Mouse (Mus musculus) megakaryocyte, embryonic 14.5 days (primary cell): Measurements from ENCODE around the gene Gm37240. TPM values are rescaled to one million over a fixed set of nuclear protein-coding genes. Genes with fewer than 3 reads are reported as not detected.
A peak's percentile ranks its signal among the peaks of the same experiment; 100 is the strongest.
"Not testable (repeated sequence)": the region's sequence is repeated elsewhere in the genome, so short reads cannot be mapped to it uniquely, and the experiment has no call there.

Experiments
- H3K27me3 ChIP-seq: replicated peaks from 2 replicates; pipeline ENCODE3; 2012; ENCODE audit warnings: inconsistent platforms
- H3K36me3 ChIP-seq: replicated peaks from 2 replicates; pipeline ENCODE3; 2012; ENCODE audit warnings: low read length, inconsistent platforms, mixed read lengths
- H3K4me1 ChIP-seq: 2 replicates; pipeline ENCODE4 v1.6.1; 2012; ENCODE audit warnings: inconsistent platforms
- H3K4me3 ChIP-seq: replicated peaks from 2 replicates; pipeline ENCODE3; 2012; ENCODE audit warnings: moderate library complexity, mild to moderate bottlenecking, inconsistent platforms
- H3K9me3 ChIP-seq: 2 replicates; pipeline ENCODE4 v1.6.1; 2012; ENCODE audit warnings: inconsistent platforms
- FLI1 ChIP-seq: IDR thresholded peaks from 2 replicates; pipeline ENCODE4 v1.6.1; 2012; ENCODE audit warnings: low read length, inconsistent platforms, mixed read lengths
- GATA1 ChIP-seq: IDR thresholded peaks from 3 replicates; pipeline ENCODE4 v1.6.1; 2012; ENCODE audit warnings: mixed read lengths, low read length, inconsistent platforms, borderline replicate concordance
- polyA plus RNA-seq: library from polyadenylated mRNA; stranded (reverse); fragments of >175 nt; gene quantifications from 2 replicates; pipeline ENCODE4 v1.2.3, GENCODE M21; 2012; ENCODE audit warnings: low replicate concordance; ENCODE audit not compliant: insufficient read depth

Gm37240 gene
- polyA plus RNA-seq, 1 experiment, result not detected

DNA sequence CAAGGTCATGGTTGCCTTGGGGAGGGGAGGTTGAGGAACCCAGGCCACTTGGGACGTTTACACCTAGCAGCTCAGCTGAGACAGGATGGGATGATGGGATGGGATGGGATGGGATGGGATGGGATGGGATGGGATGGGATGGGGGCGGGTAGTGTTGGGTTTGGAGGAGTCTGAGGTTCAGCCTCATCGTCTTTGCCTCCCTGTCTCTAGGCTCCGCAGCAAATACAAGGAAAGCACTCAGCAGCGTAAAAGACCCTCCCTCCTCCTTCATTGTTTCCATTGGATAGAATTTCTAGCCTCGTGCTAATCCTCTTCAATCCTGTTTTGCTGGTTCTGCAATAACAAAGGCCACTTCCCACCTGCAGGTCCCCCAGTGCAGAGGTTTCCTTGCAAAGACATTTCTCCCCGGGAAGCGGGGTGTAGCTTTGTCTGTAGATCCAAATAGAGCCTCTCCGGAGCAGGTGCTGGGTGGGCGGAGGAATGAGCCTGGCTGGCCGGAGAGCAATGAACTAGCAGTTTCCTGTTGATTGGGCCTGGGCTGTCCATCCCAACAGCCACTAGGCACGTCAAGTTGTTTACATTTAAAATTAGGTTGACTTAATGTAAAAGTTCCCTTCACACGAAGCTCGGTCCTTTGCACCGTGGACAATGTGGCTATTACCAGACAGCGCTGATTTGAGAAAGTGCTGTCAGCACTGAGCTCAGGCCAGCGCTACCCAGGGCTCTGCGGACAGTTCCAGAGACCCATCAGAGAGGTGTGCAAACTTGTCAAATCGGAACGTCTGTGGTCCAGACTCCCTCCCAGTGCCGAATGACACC is 1221.9 kb downstream of the Gm37240 start:
- Histone ChIP-seq H3K4me3 (peak overlapping the region; percentile 91), H3K36me3 (no peaks in the 10 kb centered on the region), H3K9me3 (peaks cover 13% of the 10 kb centered on the region), H3K4me1 (peaks cover 27% of the 10 kb centered on the region), H3K27me3 (peaks cover 80% of the 10 kb centered on the region)
- TF ChIP-seq FLI1, result no peak

DNA sequence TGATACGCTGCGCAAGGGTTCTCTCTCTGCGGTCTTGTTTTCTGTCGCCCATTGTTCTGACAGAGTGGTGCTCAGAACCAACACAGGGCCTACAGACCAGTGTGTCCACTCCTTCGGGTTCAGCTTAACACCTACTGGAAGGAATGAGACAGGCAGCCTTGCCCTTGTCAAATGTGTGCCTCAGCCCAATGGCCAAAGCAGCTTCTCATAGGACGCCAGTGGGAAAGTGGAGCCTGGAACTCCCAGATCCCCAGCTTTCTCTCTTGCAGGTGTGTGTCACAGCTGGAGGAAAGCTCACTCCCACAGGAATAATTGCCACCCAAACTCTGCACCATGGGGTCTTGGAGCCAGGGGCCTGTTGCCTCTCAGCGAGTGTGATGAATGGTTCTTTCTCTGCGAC is 1222.6 kb downstream of the Gm37240 start:
- Histone ChIP-seq H3K4me1 (peaks cover 27% of the 10 kb centered on the region), H3K27me3 (peaks cover 80% of the 10 kb centered on the region)

DNA sequence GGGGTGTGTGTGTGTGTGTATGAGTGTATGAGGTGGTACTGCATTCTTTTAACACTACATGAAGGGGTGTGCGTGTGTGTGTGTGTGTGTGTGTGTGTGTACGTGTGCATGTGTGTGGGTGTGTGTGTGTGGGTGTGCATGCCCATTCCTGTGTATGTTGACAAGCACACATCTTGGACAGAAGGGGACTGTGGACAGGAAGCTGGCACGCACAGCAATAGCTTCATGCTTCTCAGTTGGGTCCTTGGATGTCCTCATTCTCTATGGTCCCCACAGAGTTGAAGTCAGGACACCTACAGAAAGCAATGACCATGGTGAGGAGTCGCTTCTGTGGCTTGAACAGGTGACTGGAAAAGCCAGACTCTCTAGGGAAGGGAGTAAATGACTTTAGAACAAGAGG is 1223.5 kb downstream of the Gm37240 start:
- no peak overlapping the region for H3K4me3 ChIP-seq
- peaks cover 17% of the 10 kb centered on the region for H3K9me3 ChIP-seq
- H3K36me3 ChIP-seq, result no peaks in the 10 kb centered on the region
- H3K4me1 ChIP-seq, result peaks cover 27% of the 10 kb centered on the region
- H3K27me3 ChIP-seq, result peaks cover 75% of the 10 kb centered on the region
- TF ChIP-seq FLI1, result no peak
- no peak for TF ChIP-seq GATA1

More for the DNA sequence above, 1222.6 kb downstream of the Gm37240 start:
- H3K9me3 ChIP-seq, result peaks cover 13% of the 10 kb centered on the region
- H3K4me3 ChIP-seq, result no peak overlapping the region
- no peaks in the 10 kb centered on the region for H3K36me3 ChIP-seq
- TF ChIP-seq FLI1 (no peak), GATA1 (no peak)

DNA sequence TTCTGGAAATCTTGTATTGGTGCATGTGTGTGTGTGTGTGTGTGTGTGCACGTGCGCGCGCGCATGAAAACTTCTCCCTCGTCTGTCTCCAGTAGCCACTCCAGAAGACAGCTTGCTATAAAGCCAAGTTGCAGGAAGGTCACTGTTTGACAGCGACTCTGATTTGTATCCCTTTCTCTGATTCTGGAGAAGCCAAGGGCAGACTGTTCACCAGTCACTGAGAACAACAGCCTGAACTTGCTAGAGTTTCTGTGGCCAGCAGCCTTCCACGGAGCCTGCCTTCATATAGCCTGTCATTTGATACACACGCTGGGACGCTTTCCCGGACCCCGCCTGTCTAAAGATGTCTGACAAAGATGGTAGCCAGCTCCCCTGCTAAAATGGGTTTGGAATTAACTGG is 1224.2 kb downstream of the Gm37240 start:
- H3K27me3 ChIP-seq, result peaks cover 70% of the 10 kb centered on the region
- TF ChIP-seq FLI1, result no peak
- no peak for TF ChIP-seq GATA1
- H3K4me1 ChIP-seq, result peaks cover 24% of the 10 kb centered on the region
- no peak overlapping the region for H3K4me3 ChIP-seq
- peaks cover 25% of the 10 kb centered on the region for H3K9me3 ChIP-seq
- no peaks in the 10 kb centered on the region for H3K36me3 ChIP-seq

DNA sequence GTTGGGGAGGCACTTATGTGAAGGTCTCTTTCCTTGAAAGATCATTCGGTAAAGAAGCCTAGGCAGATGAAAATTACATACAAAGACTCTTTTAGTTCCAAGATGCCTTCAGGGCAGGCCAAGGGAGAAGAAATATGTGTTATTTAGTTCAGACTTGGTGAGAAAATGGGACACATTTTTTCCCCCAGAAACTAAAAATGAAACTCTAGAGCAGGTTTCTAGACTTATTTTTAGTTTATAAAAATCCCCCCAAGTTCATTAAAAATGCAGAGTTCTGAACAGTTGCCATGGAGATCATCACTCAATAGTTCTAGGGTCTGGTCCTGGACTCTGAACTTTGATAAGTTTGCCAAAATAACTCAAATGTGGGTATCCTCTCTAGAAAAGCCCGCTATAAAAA is 1226.9 kb downstream of the Gm37240 start:
- no peak overlapping the region for H3K4me3 ChIP-seq
- H3K4me1 ChIP-seq, result peaks cover 11% of the 10 kb centered on the region
- no peaks in the 10 kb centered on the region for H3K36me3 ChIP-seq
- H3K9me3 ChIP-seq, result peaks cover 27% of the 10 kb centered on the region
- peaks cover 55% of the 10 kb centered on the region for H3K27me3 ChIP-seq
- TF ChIP-seq FLI1 (no peak), GATA1 (no peak)

DNA sequence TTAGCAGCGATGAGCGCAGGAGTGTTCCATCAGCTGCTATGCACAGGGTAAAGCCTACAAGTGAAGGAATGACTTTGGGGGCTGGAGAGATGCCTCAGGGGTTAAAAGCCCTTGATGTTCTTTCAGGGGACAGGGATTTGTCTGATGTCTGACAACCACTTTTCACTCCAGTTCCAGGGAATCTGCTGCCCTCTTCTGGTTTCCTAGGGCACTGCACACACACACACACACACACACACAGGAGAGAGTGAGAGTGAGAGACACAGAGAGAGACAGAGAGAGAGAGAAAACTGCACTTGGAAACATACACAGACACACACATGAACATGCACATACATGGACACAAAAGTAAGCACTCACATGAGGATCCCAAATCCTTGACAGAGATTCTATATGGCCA is 1228.4 kb downstream of the Gm37240 start:
- Histone ChIP-seq H3K36me3 (no peaks in the 10 kb centered on the region), H3K9me3 (peaks cover 27% of the 10 kb centered on the region), H3K4me1 (peaks cover 22% of the 10 kb centered on the region), H3K27me3 (peaks cover 49% of the 10 kb centered on the region), H3K4me3 (no peak overlapping the region)
- no peak for TF ChIP-seq GATA1
- TF ChIP-seq FLI1, result no peak

DNA sequence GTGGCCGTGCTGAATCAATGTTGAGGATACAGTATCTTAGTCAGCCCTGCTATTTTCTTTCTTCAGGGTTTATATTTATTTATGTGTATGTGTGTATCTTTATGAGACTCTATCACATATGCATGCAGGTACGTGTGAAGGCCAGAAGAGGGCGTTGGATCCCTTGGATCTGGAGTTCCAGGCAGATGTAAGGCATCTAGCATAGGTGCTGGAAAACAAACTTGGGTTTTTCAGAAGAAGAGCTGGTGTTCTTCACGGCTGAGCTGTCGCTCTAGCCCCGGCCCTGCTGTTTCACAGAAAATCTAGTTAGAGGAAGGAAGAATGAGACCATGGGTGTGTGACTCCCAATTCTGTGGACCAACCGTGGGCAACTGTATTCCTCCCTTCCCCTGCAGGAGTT is 1229.3 kb downstream of the Gm37240 start:
- TF ChIP-seq GATA1, result no peak
- TF ChIP-seq FLI1, result no peak
- H3K4me3 ChIP-seq, result no peak overlapping the region
- H3K4me1 ChIP-seq, result peaks cover 22% of the 10 kb centered on the region
- H3K9me3 ChIP-seq, result peaks cover 27% of the 10 kb centered on the region
- no peaks in the 10 kb centered on the region for H3K36me3 ChIP-seq
- peaks cover 47% of the 10 kb centered on the region for H3K27me3 ChIP-seq

DNA sequence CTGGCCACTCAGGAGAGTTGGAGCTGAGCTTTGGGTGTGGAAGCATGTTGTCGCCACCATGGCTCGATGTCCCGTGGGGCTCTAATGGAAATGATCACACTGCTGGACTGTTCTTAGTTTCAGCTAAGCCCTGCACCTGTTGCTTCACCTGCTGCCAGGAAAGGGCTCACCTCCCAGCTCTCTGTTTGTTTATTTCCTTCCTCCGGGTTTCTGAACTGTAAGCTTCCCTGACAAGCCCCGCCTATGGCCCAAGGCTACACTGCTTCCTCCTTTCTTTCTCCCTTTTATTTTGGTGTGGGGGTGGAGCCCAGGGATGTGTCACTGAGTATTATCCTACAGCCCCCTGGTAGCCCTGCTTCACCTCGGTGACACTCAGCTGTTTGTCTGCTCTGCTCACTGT is 1230.1 kb downstream of the Gm37240 start:
- peaks cover 45% of the 10 kb centered on the region for H3K27me3 ChIP-seq
- no peak overlapping the region for H3K4me3 ChIP-seq
- TF ChIP-seq GATA1, result no peak
- peaks cover 22% of the 10 kb centered on the region for H3K4me1 ChIP-seq
- H3K9me3 ChIP-seq, result peaks cover 23% of the 10 kb centered on the region
- no peaks in the 10 kb centered on the region for H3K36me3 ChIP-seq

DNA sequence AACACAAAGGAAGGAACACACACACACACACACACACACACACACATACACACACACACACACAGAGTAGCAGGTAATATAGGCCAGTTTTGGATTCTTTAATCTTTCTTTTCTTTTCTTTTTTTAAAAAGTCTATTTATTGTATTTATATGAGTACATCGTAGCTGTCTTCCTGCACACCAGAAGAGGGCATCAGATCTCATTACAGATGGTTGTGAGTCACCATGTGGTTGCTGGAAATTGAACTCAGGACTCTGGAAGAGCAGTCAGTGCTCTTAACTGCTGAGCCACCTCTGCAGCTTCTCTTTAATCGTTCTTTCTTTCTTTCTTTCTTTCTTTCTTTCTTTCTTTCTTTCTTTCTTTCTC is 1231.5 kb downstream of the Gm37240 start:
- Histone ChIP-seq H3K9me3 (peaks cover 13% of the 10 kb centered on the region), H3K27me3 (peaks cover 31% of the 10 kb centered on the region), H3K4me1 (peaks cover 16% of the 10 kb centered on the region)
- not testable (repeated sequence) for H3K36me3 ChIP-seq, H3K4me3 ChIP-seq

DNA sequence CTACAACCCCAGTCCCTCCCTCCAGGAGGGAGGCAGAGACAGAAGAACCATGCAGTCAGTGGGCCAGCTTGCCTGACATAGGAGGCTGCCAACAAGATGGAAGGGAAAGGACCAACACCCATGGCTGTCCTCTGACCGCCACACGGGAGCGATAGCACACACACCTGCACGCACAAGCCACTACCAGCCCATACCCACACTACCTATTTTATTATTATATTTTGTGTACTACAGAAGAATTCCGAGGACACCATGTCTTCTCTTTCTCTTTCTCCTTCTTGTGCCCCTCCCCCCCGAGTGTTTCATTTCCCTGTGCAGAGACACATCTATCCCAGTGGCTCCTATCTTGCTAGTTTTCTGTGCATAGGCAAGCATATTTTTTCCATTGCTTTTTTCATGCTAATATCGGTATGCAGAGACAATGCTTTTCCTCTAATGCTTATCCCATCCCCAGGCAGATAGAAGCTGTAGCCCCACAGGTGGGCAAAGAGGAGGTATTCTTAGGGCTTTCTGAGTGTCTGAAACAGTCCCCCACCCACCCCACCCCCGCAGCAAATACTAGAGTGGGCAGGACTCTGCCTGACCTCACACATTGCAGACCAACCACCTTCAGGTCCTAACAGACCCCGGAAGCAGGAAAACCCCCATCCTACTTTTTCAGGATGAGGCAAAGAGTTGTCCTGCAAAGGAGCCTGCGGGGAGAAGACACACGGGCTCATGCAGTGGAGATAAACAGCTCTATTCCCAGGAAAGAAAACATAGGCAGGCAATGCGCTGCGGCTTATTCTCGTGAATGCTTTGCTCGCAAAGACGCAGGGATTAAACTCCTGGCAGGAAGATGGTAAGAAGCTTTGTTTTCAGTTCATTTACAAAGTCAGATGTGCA is 1232.2 kb downstream of the Gm37240 start:
- peaks cover 16% of the 10 kb centered on the region for H3K4me1 ChIP-seq
- no peaks in the 10 kb centered on the region for H3K36me3 ChIP-seq
- no peak for TF ChIP-seq GATA1
- no peak overlapping the region for H3K4me3 ChIP-seq
- peaks cover 18% of the 10 kb centered on the region for H3K9me3 ChIP-seq
- H3K27me3 ChIP-seq, result peaks cover 33% of the 10 kb centered on the region
